Mouse (Mus musculus) gonadal fat pad, adult 2 months (tissue): ENCODE results near the gene Clybl. TPM values are rescaled to one million over a fixed set of nuclear protein-coding genes. Genes with fewer than 3 reads are reported as not detected.

Experiments
- DNase-seq: peaks from one replicate; pipeline ENCODE4 v3.0.0-alpha.2; 2012; ENCODE audit warnings: low read depth
- polyA plus RNA-seq: library from polyadenylated mRNA; depleted of rRNA; stranded (reverse); fragments of >200 nt; gene quantifications from 2 replicates; pipeline ENCODE4 v1.2.3, GENCODE M21; 2012

Gene Clybl
- polyA plus RNA-seq, 1 experiment = 38.8 TPM

GRCm38 (mm10) chr14:122246919-122247859 lies 65.7 kb downstream of the Clybl start:
- no peak for DNase-seq

GRCm38 (mm10) chr14:122249123-122249522 lies 67.6 kb downstream of the Clybl start:
- DNase-seq = no peak

- no peak for DNase-seq
These were observed 69.8 kb downstream of the Clybl start for GRCm38 (mm10) chr14:122251346-122251745.

GRCm38 (mm10) chr14:122255562-122256260 lies 74.2 kb downstream of the Clybl start:
- no peak for DNase-seq

- no peak for DNase-seq
These were observed 74.7 kb downstream of the Clybl start for GRCm38 (mm10) chr14:122256261-122256634.

GRCm38 (mm10) chr14:122258297-122258696 lies 76.8 kb downstream of the Clybl start:
- DNase-seq = no peak

- DNase-seq = no peak
These were observed 79.7 kb downstream of the Clybl start for GRCm38 (mm10) chr14:122261250-122261649.

GRCm38 (mm10) chr14:122262851-122263659 lies 81.6 kb downstream of the Clybl start:
- DNase-seq = no peak

- no peak for DNase-seq
These were observed 83.7 kb downstream of the Clybl start for GRCm38 (mm10) chr14:122265214-122265613.

- no peak for DNase-seq
These were observed 86.1 kb downstream of the Clybl start for GRCm38 (mm10) chr14:122267590-122267989.

- no peak for DNase-seq
These were observed 89.7 kb downstream of the Clybl start for GRCm38 (mm10) chr14:122271104-122271746.

- DNase-seq = no peak
These were observed 95.6 kb downstream of the Clybl start for GRCm38 (mm10) chr14:122277142-122277541.

- no peak for DNase-seq
These were observed 98.2 kb downstream of the Clybl start for GRCm38 (mm10) chr14:122279462-122280308.

- no peak for DNase-seq
These were observed 99.0 kb downstream of the Clybl start for GRCm38 (mm10) chr14:122280309-122281071.

- no peak for DNase-seq
These were observed 99.6 kb downstream of the Clybl start for GRCm38 (mm10) chr14:122281072-122281634.

- no peak for DNase-seq
These were observed 102.5 kb downstream of the Clybl start for GRCm38 (mm10) chr14:122283959-122284358.

- DNase-seq = no peak
These were observed 114.9 kb downstream of the Clybl start for GRCm38 (mm10) chr14:122296399-122296798.

- no peak for DNase-seq
These were observed 115.4 kb downstream of the Clybl start for GRCm38 (mm10) chr14:122296864-122297263.

GRCm38 (mm10) chr14:122297386-122298109 lies 116.0 kb downstream of the Clybl start:
- no peak for DNase-seq
